Mouse (Mus musculus): ENCODE measurements around the gene Gm2030. TPM values are rescaled to one million over a fixed set of nuclear protein-coding genes. Genes with fewer than 3 reads are reported as not detected.

Gene Gm2030
- total RNA-seq (2023; ENCODE audit: inconsistent age): not detected in 4 replicates

GRCm38 (mm10) chrX:26309944-26310343 lies at the start of gene Gm2030:
Gene Gm2030, minus strand, starts transcription at chrX:26310044.

Other genes starting within 250 kb of the Gm2030 start
- not detected in 4 replicates for gene Gm2012, start 78.7 kb downstream of the Gm2030 start, total RNA-seq (2023; ENCODE audit: inconsistent age)
- not detected in 4 replicates for gene Slx, start 235.5 kb upstream of the Gm2030 start, total RNA-seq (2023; ENCODE audit: inconsistent age)

All from B cell, adult (primary cell).